Mouse (Mus musculus): ENCODE data around the gene Renbp.

Gene Renbp

GRCm38 (mm10) chrX:73921285-73921822 lies 9.3 kb downstream of the Renbp start:
- no peak for DNase-seq (ENCODE audit: low read depth, low spot score)

- DNase-seq (ENCODE audit: low read depth, low spot score), result no peak
Measured at GRCm38 (mm10) chrX:73918631-73919030, 12.0 kb downstream of the Renbp start.

- DNase-seq (ENCODE audit: low read depth, low spot score), result no peak
Measured at GRCm38 (mm10) chrX:73916945-73917344, 13.7 kb downstream of the Renbp start.

- peak; percentile 94 for DNase-seq (ENCODE audit: low read depth, low spot score)
Measured at GRCm38 (mm10) chrX:73914827-73915703, 15.6 kb downstream of the Renbp start.

GRCm38 (mm10) chrX:73911588-73911987 lies 19.1 kb downstream of the Renbp start:
- DNase-seq (ENCODE audit: low read depth, low spot score), result no peak

- no peak for DNase-seq (ENCODE audit: low read depth, low spot score)
Measured at GRCm38 (mm10) chrX:73911156-73911555, 19.5 kb downstream of the Renbp start.

- no peak for DNase-seq (ENCODE audit: low read depth, low spot score)
Measured at GRCm38 (mm10) chrX:73910451-73910850, 20.2 kb downstream of the Renbp start.

- no peak for DNase-seq (ENCODE audit: low read depth, low spot score)
Measured at GRCm38 (mm10) chrX:73910049-73910448, 20.6 kb downstream of the Renbp start.

GRCm38 (mm10) chrX:73897959-73898358 lies 32.7 kb downstream of the Renbp start:
- no peak for DNase-seq (ENCODE audit: low read depth, low spot score)

- peak; percentile 22 for DNase-seq (ENCODE audit: low read depth, low spot score)
Measured at GRCm38 (mm10) chrX:73895719-73896118, 34.9 kb downstream of the Renbp start, which contains the start of gene L1cam. Gene L1cam (minus strand): TSS chrX:73896105.

- no peak for DNase-seq (ENCODE audit: low read depth, low spot score)
Measured at GRCm38 (mm10) chrX:73892833-73893232, 37.8 kb downstream of the Renbp start.

GRCm38 (mm10) chrX:73891551-73892152 lies 39.0 kb downstream of the Renbp start, which contains the start of gene Avpr2:
Gene Avpr2 (plus strand): TSS chrX:73892102.
- DNase-seq (ENCODE audit: low read depth, low spot score), result no peak

GRCm38 (mm10) chrX:73881463-73881862 lies 49.2 kb downstream of the Renbp start:
- peak; percentile 21 for DNase-seq (ENCODE audit: low read depth, low spot score)

GRCm38 (mm10) chrX:73881036-73881427 lies 49.6 kb downstream of the Renbp start:
- DNase-seq (ENCODE audit: low read depth, low spot score), result no peak

GRCm38 (mm10) chrX:73880194-73881035 lies 50.2 kb downstream of the Renbp start:
- DNase-seq (ENCODE audit: low read depth, low spot score), result peak; percentile 19

- no peak for DNase-seq (ENCODE audit: low read depth, low spot score)
Measured at GRCm38 (mm10) chrX:73877014-73877413, 53.6 kb downstream of the Renbp start.

GRCm38 (mm10) chrX:73875881-73876280 lies 54.8 kb downstream of the Renbp start:
- no peak for DNase-seq (ENCODE audit: low read depth, low spot score)
